Mouse (Mus musculus) granulocyte monocyte progenitor cell, adult 5-6 weeks (primary cell): ENCODE measurements around the gene Rnasek. TPM values are rescaled to one million over a fixed set of nuclear protein-coding genes. Genes with fewer than 3 reads are reported as not detected.
A peak's percentile ranks its signal among the peaks of the same experiment; 100 is the strongest.

ENCODE experiments used
- ATAC-seq: replicated peaks from 2 replicates; pipeline ENCODE4 v1.8.0; 2016; ENCODE audit warnings: mild to moderate bottlenecking, moderate TSS enrichment, inconsistent platforms; ENCODE audit not compliant: poor library complexity, severe bottlenecking
- total RNA-seq, 2 experiments: library from RNA; stranded (forward) in 1 of 2; stranded (reverse) in 1 of 2; fragments of 200-712, 200-1000 nt in 1 of 2; fragments of >200 nt in 1 of 2; fragmentation: Nextera tagmentation in 1 of 2; gene quantifications; 2 replicates each; pipeline ENCODE4 v1.2.3; 2014 to 2017

Rnasek gene
- total RNA-seq, 2 experiments from 2014 or later = 31.3 to 116 TPM

GRCm38 (mm10) chr11:70219873-70220272 is 19.8 kb downstream of the Rnasek start:
- no peak for ATAC-seq

GRCm38 (mm10) chr11:70218741-70219470 is 20.7 kb downstream of the Rnasek start:
- ATAC-seq = no peak

- ATAC-seq = no peak
Measured at GRCm38 (mm10) chr11:70218039-70218438, 21.6 kb downstream of the Rnasek start.

GRCm38 (mm10) chr11:70216103-70216502 is 23.5 kb downstream of the Rnasek start:
- no peak for ATAC-seq

GRCm38 (mm10) chr11:70215301-70215700 is 24.3 kb downstream of the Rnasek start:
- no peak for ATAC-seq

- no peak for ATAC-seq
Measured at GRCm38 (mm10) chr11:70214856-70215209, 24.8 kb downstream of the Rnasek start.

- ATAC-seq = peak; percentile 18; the same call in 1 of the 2 replicates
Measured at GRCm38 (mm10) chr11:70214191-70214855, 25.3 kb downstream of the Rnasek start.

- ATAC-seq = no peak
Measured at GRCm38 (mm10) chr11:70213736-70214135, 25.9 kb downstream of the Rnasek start.

- peak; percentile 60; the same call in 1 of the 2 replicates for ATAC-seq
Measured at GRCm38 (mm10) chr11:70212896-70213295, 26.7 kb downstream of the Rnasek start.

GRCm38 (mm10) chr11:70212423-70212822 is 27.2 kb downstream of the Rnasek start, which contains the start of gene Slc16a11:
TSS of gene Slc16a11 (plus strand) at chr11:70212752.
- ATAC-seq = no peak

GRCm38 (mm10) chr11:70211972-70212371 is 27.7 kb downstream of the Rnasek start:
- no peak for ATAC-seq

- no peak for ATAC-seq
Measured at GRCm38 (mm10) chr11:70210681-70211080, 29.0 kb downstream of the Rnasek start.

GRCm38 (mm10) chr11:70208778-70209388 is 30.8 kb downstream of the Rnasek start:
- ATAC-seq = no peak

- ATAC-seq = no peak
Measured at GRCm38 (mm10) chr11:70207283-70207682, 32.4 kb downstream of the Rnasek start.

- 0 out of 2 replicates have a peak, but pooled peaks have one; percentile 27 for ATAC-seq
Measured at GRCm38 (mm10) chr11:70206801-70207200, 32.8 kb downstream of the Rnasek start.

- ATAC-seq = peak; percentile 57
Measured at GRCm38 (mm10) chr11:70201691-70202090, 38.0 kb downstream of the Rnasek start.

- ATAC-seq = no peak
Measured at GRCm38 (mm10) chr11:70200036-70200608, 39.5 kb downstream of the Rnasek start.

- ATAC-seq = no peak
Measured at GRCm38 (mm10) chr11:70199107-70199506, 40.5 kb downstream of the Rnasek start.

GRCm38 (mm10) chr11:70198332-70198731 is 41.3 kb downstream of the Rnasek start:
- ATAC-seq = peak; percentile 35

GRCm38 (mm10) chr11:70193354-70194285 is 46.0 kb downstream of the Rnasek start:
- no peak for ATAC-seq
